Mouse (Mus musculus) bone marrow, adult 2 months (tissue): ENCODE measurements at regions not wholly inside any gene's neighbourhood (a gene's known extent, or its start where the extent isn't known, plus 50 kb on each side); places are given as distances from the start of the nearest gene placed in this dataset.

Experiments used
- CTCF ChIP-seq: fragments of 200-500 bp; IDR thresholded peaks from 2 replicates; pipeline ENCODE4 v1.5.1; 2011; ENCODE audit warnings: low read length, control low read depth; ENCODE audit not compliant: control insufficient read depth, insufficient read depth
- POLR2A ChIP-seq: fragments of 200-500 bp; IDR thresholded peaks from 2 replicates; pipeline ENCODE4 v1.6.1; 2011; ENCODE audit warnings: low read depth, mild to moderate bottlenecking, control low read depth, low read length, borderline replicate concordance; ENCODE audit not compliant: control insufficient read depth

DNA sequence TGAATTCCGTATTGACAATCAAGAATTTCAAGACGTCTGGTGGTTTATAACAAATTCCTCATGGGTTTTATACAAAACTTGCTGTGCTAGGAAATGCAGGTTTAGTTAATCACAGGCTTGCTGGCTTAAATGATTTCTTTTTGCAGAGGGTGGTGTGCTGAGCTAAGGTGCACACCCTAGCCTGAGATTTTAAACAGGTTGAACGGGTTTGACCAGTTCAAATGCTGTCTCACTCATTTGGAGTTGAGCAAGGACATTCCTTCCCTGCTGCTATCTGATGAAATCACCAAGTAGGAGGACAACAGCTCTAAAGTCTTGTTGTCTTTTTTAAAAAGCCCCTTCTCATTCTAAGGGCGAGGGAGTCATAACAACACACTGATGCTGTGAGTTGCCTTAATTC lies 128.6 kb upstream of the Fam83b start:
- TF ChIP-seq CTCF, result no peak
- TF ChIP-seq POLR2A, result no peak
